ENCODE assay signal across 9 mouse cellular contexts in genomic region chr9:78533296-78533935, GRCm38 (mm10). TPM values are rescaled to one million over a fixed set of nuclear protein-coding genes. Genes with fewer than 3 reads are reported as not detected.
A peak's percentile ranks its signal among the peaks of the same experiment; 100 is the strongest.
DNase-seq lines count a peak whose midpoint lies in the region; ATAC-seq lines count a peak whose summit lies in the region.
"Had no signal": no experiment of that assay in that cellular context is flagged by ENCODE, and none has a peak within 500 bp of the region (broad histone marks: within the 10 kb centered on the region; RNA-seq: fewer than 3 reads in every experiment).

No protein-coding gene starts in this region.

- no peaks in the 10 kb centered on the region for H3K27me3 ChIP-seq in hindbrain, embryonic 12.5 days
- H3K27me3 ChIP-seq: embryonic facial prominence, embryonic 15.5 days had no signal

- H3K27ac ChIP-seq in hindbrain, embryonic 12.5 days = no peak overlapping the region
- H3K27ac ChIP-seq: embryonic facial prominence, embryonic 15.5 days had no signal

- H3K4me1 ChIP-seq in hindbrain, embryonic 12.5 days = no peaks in the 10 kb centered on the region

- peak; percentile 95 for ATAC-seq in megakaryocyte progenitor cell, adult 5-6 weeks (replicated peaks; ENCODE audit: poor library complexity)
- no peak for ATAC-seq in hindbrain, embryonic 12.5 days (ENCODE audit: low FRiP score)

- no peak overlapping the region for H3K4me2 ChIP-seq in hindbrain, embryonic 12.5 days (replicated peaks)
- H3K4me2 ChIP-seq: embryonic facial prominence, embryonic 15.5 days had no signal

- peak; percentile 73 for DNase-seq in urinary bladder, postnatal 14 days (ENCODE audit: low spot score)
- DNase-seq in urinary bladder, adult 2 months (ENCODE audit: low spot score) = no peak
- peak; percentile 50 to 82 for DNase-seq in kidney, postnatal 25 days
- peak; percentile 65 to 77 for DNase-seq in urinary bladder, postnatal 36 days (ENCODE audit: low spot score in 2 of 2)
- no peak for DNase-seq in gastrocnemius, postnatal 25 days
- no peak for DNase-seq in layer of hippocampus, postnatal 14 days (ENCODE audit: low spot score in 2 of 2)

- H3K36me3 ChIP-seq in hindbrain, embryonic 12.5 days = no peaks in the 10 kb centered on the region
- H3K36me3 ChIP-seq: embryonic facial prominence, embryonic 15.5 days had no signal

- H3K9ac ChIP-seq in hindbrain, embryonic 12.5 days = no peak overlapping the region
- H3K9ac ChIP-seq: embryonic facial prominence, embryonic 15.5 days had no signal

- no peak overlapping the region for H3K4me3 ChIP-seq in hindbrain, embryonic 12.5 days
- H3K4me3 ChIP-seq: embryonic facial prominence, embryonic 15.5 days had no signal

- H3K9me3 ChIP-seq in hindbrain, embryonic 12.5 days (replicated peaks) = no peaks in the 10 kb centered on the region
- H3K9me3 ChIP-seq: embryonic facial prominence, embryonic 15.5 days had no signal

- WGBS in hindbrain, embryonic 12.5 days = 90% methylated on average over 18 of the region's 18 CpGs

RNA-seq across cellular contexts. Expression of gene Eef1a1, which starts 44.5 kb away (rescaled TPM):
- 7,337 and 9,833 TPM in 2 replicates for polyA plus RNA-seq in urinary bladder, adult 2 months (2012; rRNA removed)
- total RNA-seq in megakaryocyte progenitor cell, adult 5-6 weeks (2015) = 20,259 and 20,522 TPM in 2 replicates
- 11,199 and 11,450 TPM in 2 replicates for total RNA-seq in megakaryocyte progenitor cell, adult 5-6 weeks (2017)
- 100 to 1,000 TPM; 488 to 752 TPM for total RNA-seq in gastrocnemius, postnatal 25 days (2021)
- 1,000 to 10,000 TPM; 3,391 to 3,794 TPM for total RNA-seq in layer of hippocampus, postnatal 14 days (2021)
- 3,262 and 3,359 TPM in 2 replicates for polyA plus RNA-seq in hindbrain, embryonic 12.5 days (2016; fragmentation: Nextera tagmentation; extraction: Ambion mirVana)

RNA-seq across cellular contexts. Expression of gene Slc17a5, which starts 54.4 kb away (rescaled TPM):
- 11.7 and 12.7 TPM in 2 replicates for polyA plus RNA-seq in urinary bladder, adult 2 months (2012; rRNA removed)
- 9.7 and 10.0 TPM in 2 replicates for total RNA-seq in megakaryocyte progenitor cell, adult 5-6 weeks (2015)
- 6.6 and 7.0 TPM in 2 replicates for total RNA-seq in megakaryocyte progenitor cell, adult 5-6 weeks (2017)
- 1 to 10 TPM; 2.8 to 3.3 TPM for total RNA-seq in gastrocnemius, postnatal 25 days (2021)
- total RNA-seq in layer of hippocampus, postnatal 14 days (2021) = 10 to 100 TPM; 19.3 to 20.0 TPM
- polyA plus RNA-seq in hindbrain, embryonic 12.5 days (2016; fragmentation: Nextera tagmentation; extraction: Ambion mirVana) = 15.1 and 16.9 TPM in 2 replicates

Comparison
In these comparisons a context has a peak if more than half of its experiments do, and no peak if none do; other contexts are left out.
1. DNase-seq: peak in urinary bladder, postnatal 14 days (single experiment), kidney, postnatal 25 days (2 of 2) and urinary bladder, postnatal 36 days (2 of 2); none in urinary bladder, adult 2 months (single experiment), gastrocnemius, postnatal 25 days (single experiment) and layer of hippocampus, postnatal 14 days (0 of 2).
2. RNA of gene Eef1a1, which starts 44.5 kb away (total RNA-seq): 11,199 to 20,522 TPM in megakaryocyte progenitor cell, adult 5-6 weeks and 3,391 to 3,794 TPM in layer of hippocampus, postnatal 14 days; 488 to 752 TPM in gastrocnemius, postnatal 25 days; every median in the first group is over 4 times any median in the second.